Mouse (Mus musculus) liver, embryonic 12.5 days (tissue): ENCODE measurements around the gene Map3k1. TPM values are rescaled to one million over a fixed set of nuclear protein-coding genes. Genes with fewer than 3 reads are reported as not detected.
A peak's percentile ranks its signal among the peaks of the same experiment; 100 is the strongest.

Source experiments
- ATAC-seq: fragments of 200-750 bp; cut with Nextera tagmentation; 2 replicates; pipeline ENCODE4 v1.8.0; 2017; ENCODE audit warnings: moderate number of reproducible peaks, mild to moderate bottlenecking, moderate library complexity
- H3K27ac ChIP-seq: fragments of 300-500 bp; sonication (generic); 2 replicates; pipeline ENCODE4 v1.5.1; 2016; ENCODE audit warnings: mild to moderate bottlenecking
- H3K27me3 ChIP-seq: fragments of 300-500 bp; sonication (generic); replicated peaks from 2 replicates; pipeline ENCODE4 v1.6.1; 2016; ENCODE audit warnings: mild to moderate bottlenecking, moderate library complexity
- H3K36me3 ChIP-seq: fragments of 300-500 bp; sonication (generic); 2 replicates; pipeline ENCODE4 v1.6.1; 2016; ENCODE audit warnings: mild to moderate bottlenecking, moderate library complexity
- H3K4me1 ChIP-seq: fragments of 300-500 bp; sonication (generic); 2 replicates; pipeline ENCODE4 v1.6.1; 2016
- H3K4me2 ChIP-seq: fragments of 300-500 bp; sonication (generic); 2 replicates; pipeline ENCODE4 v1.6.1; 2016; ENCODE audit warnings: mild to moderate bottlenecking, moderate library complexity
- H3K4me3 ChIP-seq: fragments of 300-500 bp; sonication (generic); 2 replicates; pipeline ENCODE4 v1.5.1; 2016; ENCODE audit warnings: mild to moderate bottlenecking, moderate library complexity
- H3K9ac ChIP-seq: fragments of 300-500 bp; sonication (generic); 2 replicates; pipeline ENCODE4 v1.6.1; 2016; ENCODE audit warnings: mild to moderate bottlenecking, moderate library complexity
- H3K9me3 ChIP-seq: fragments of 300-500 bp; sonication (generic); replicated peaks from 2 replicates; pipeline ENCODE4 v1.6.1; 2016; ENCODE audit warnings: mild to moderate bottlenecking, moderate library complexity
- WGBS: fragments of 180-500 bp; shearing (Covaris S2); methylation state at CpG from one replicate; pipeline ENCODE4 v1.1.7; 2016; ENCODE audit not compliant: insufficient replicate concordance; 5-methylcytosine and 5-hydroxymethylcytosine counted together
- polyA plus RNA-seq: library from polyadenylated mRNA; unstranded; fragments of >200 nt; fragmentation: Nextera tagmentation; extraction: Ambion mirVana; gene quantifications from 2 replicates; pipeline ENCODE4 v1.2.1, GENCODE M21; 2016

Map3k1 gene
- 16.8 and 17.0 TPM in 2 replicates for polyA plus RNA-seq

DNA sequence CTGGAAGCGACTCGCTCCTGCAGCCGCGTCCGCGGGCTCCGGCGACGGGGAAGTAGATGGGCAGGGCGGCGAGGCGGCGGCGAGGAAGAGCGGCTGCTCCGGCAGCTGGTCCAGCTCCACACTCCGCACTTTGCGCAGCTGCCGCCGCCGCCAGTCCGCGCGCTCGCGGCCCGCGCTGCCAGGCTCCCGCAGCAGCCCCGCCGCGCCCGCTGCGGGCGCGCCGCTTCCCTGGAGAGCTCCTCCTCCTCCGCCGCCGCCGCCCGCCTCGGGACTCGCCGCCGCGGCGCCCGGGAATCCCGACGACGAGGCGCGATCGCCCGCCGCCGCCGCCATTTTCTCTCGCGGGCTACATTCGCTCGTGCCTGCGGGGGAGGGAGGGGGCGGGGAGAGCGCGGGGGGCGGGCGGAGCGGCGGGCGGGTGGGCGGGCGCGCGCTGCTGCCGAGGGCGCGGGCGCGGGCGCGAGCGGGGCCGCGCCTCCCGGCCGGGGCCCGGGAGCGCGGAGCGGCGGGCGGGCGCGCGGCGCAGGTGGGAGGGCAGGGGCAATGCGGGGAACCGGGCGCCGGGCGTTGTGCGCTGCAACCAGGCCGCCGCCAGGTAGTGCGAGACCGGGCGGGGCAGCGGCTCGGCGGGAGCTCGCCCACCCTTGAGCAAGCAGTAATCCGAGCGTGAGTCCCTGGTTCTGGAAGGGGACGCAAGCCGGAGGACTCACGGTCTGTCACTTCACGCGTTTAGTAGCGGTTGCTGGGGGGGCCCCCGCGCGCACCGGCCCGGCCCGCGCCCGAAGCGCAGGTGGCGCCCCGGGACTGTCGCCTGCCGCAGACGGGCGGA, at the start of gene Map3k1:
Map3k1 (minus strand) TSS at position 357 of the 829 bp plus-strand sequence.
- peak; percentile 74 for ATAC-seq
- H3K9ac ChIP-seq, result peak within 1 kb of the TSS; percentile 99

DNA sequence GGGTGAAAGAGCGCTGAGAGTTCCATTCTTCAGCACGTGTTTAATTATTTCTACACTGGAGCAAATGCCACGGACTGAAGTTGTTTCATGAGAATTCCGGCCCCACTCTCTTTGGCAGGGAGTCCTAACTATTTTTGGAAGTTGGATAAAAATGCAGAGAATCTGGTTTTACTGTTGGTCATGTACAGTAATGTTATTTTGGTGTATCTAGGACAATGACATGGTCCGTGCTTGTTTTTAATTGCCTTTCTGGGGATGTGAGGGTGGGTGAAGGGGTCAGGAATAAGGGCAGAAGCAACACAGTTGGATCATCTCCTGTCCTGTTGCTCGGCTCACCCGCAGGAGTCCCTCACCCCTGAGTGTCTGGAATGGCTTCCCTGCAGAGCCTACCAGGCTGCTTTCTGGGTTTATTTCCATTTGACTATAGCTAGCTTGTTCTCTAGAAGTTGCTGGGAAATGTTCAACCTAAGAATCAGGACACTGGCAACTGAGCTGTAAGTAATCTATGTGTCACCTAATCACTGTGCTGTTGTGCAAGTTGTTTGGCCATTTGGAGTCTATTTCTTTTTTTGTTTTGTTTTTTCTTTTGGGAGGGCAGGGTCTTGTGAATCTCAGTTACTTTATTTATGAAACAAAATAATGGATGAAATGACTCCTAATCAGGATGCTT, 48.1 kb upstream of the Map3k1 start:
- Histone ChIP-seq H3K4me3 (no peak overlapping the region), H3K4me2 (no peak overlapping the region), H3K36me3 (no peaks in the 10 kb centered on the region), H3K27me3 (0 out of 2 replicates have a peak, but pooled peaks cover 6% of the 10 kb centered on the region), H3K9me3 (0 out of 2 replicates have a peak, but pooled peaks cover 3% of the 10 kb centered on the region), H3K4me1 (peaks cover 5% of the 10 kb centered on the region; the same call in 1 of the 2 replicates), H3K9ac (no peak overlapping the region), H3K27ac (no peak overlapping the region)
- ATAC-seq, result no peak
- 75% methylated on average over 7 of the region's 7 CpGs for WGBS

More for the DNA sequence above, at the start of gene Map3k1:
- Histone ChIP-seq H3K9me3 (no peaks in the 10 kb centered on the region), H3K4me2 (peak within 1 kb of the TSS; percentile 99), H3K27ac (peak within 1 kb of the TSS; percentile 95), H3K4me1 (peaks cover 40% of the 10 kb centered on the region), H3K4me3 (peak within 1 kb of the TSS; percentile 99), H3K27me3 (peaks cover 20% of the 10 kb centered on the region), H3K36me3 (no peaks in the 10 kb centered on the region)
- under 1% methylated on average over 106 of the region's 136 CpGs for WGBS

DNA sequence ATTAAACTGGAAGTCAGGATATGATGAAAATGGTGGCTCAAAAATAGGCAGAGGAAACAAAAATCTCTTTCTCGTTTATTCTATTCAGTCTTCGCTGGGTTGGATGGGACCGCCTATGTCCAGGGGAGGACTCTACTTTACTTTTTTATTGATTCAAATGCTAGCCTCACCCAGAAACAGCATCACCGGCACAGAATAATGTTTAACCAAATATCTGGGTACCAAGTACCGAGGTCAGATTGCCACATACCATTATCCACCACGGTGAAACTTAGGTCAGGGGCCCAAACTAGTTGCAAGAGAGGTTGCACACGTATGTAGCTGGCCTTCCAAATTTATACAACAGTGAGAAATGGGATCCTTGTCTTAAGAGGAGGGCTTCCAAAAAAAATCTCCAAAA, 47.4 kb upstream of the Map3k1 start:
- H3K4me1 ChIP-seq, result peaks cover 5% of the 10 kb centered on the region; the same call in 1 of the 2 replicates
- no peak overlapping the region for H3K4me2 ChIP-seq
- peak; percentile 32; the same call in 1 of the 2 replicates for ATAC-seq
- no peak overlapping the region for H3K27ac ChIP-seq
- 0 out of 2 replicates have a peak, but pooled peaks cover 6% of the 10 kb centered on the region for H3K27me3 ChIP-seq
- H3K36me3 ChIP-seq, result no peaks in the 10 kb centered on the region
- H3K9me3 ChIP-seq, result 0 out of 2 replicates have a peak, but pooled peaks cover 3% of the 10 kb centered on the region
- WGBS, result 74% methylated on average over 7 of the region's 7 CpGs
- H3K4me3 ChIP-seq, result no peak overlapping the region
- no peak overlapping the region for H3K9ac ChIP-seq

DNA sequence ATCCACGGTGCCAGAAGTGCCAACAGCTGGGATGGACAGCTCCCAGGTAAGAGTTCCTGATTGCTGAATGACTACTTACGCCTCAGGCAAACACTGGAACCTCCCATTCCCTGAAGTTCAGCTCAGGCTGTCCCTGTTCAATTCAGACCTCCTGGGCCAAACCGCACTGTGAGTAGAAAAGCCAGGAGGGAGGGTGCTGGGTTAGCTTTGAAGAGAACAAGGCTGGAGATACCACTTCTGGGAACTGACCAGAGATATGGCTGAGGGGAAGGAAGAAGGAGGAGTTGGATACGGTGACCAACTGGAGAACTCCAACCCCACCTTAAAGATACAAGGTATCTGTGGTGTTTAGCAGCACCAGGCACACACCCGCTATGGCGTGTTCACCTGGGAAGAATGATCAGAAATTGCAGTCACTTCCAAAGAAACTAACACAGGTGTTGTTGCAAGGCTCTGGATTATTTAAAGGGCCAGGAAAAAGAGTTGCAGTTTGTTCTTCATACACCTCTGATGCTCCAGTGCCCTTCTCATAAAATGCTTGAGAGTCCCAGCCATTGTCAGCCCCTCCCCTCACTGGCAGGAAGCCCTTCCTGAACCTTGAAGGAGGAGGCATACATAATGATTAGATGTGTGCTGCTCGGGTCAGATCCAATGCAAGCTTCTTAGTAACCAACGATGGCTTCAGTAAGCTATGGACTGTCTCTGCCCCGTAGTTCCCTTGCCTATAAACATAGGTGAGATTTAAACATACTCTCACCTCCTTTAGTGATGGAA, 43.8 kb upstream of the Map3k1 start:
- Histone ChIP-seq H3K4me2 (no peak overlapping the region), H3K9me3 (no peaks in the 10 kb centered on the region), H3K36me3 (no peaks in the 10 kb centered on the region), H3K27ac (no peak overlapping the region), H3K9ac (no peak overlapping the region), H3K4me1 (peaks cover 6% of the 10 kb centered on the region; the same call in 1 of the 2 replicates), H3K27me3 (0 out of 2 replicates have a peak, but pooled peaks cover 6% of the 10 kb centered on the region), H3K4me3 (no peak overlapping the region)
- ATAC-seq, result no peak
- 59% methylated on average over 9 of the region's 9 CpGs for WGBS

DNA sequence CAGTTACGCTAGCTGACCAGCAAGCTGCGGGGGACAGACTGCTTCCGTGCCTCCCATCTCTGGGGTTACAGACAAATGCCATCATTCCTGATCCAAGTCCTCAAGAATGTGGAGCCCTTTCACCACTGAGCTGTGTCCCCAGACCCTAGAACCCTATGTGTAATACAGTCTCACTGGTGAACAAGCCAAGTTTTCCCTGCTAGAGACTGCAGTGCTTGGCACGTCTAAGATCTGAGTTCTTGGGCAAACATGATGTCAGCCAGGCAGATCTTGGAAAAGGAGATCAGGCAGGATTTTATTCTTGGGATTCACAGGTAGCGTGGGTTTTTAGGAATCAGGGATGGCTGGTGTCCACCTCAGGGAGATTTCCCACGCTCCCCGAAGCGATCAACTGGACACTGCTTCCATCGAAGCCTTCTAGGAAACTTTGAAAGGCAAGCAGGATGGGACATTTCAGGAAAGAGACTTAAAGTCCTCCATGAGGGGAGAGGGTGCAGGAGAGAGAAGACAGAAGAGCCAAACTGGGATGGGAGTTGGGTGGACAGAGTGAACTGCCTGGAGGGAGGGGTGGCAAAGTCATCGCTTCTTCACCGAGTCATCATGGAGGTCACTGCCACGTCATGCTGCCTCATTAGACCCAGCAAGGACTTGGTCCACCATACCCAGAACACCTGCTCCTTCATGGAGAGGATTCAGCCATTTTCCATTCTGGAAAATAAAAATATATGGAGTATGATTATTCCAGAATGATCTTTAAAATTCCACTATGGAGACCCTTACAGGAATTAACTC, 41.4 kb upstream of the Map3k1 start:
- H3K27me3 ChIP-seq, result 0 out of 2 replicates have a peak, but pooled peaks cover 6% of the 10 kb centered on the region
- 0 out of 2 replicates have a peak, but pooled peaks have one; percentile 52 for ATAC-seq
- no peaks in the 10 kb centered on the region for H3K9me3 ChIP-seq
- no peaks in the 10 kb centered on the region for H3K36me3 ChIP-seq
- H3K4me1 ChIP-seq, result peaks cover 12% of the 10 kb centered on the region; the same call in 1 of the 2 replicates
- no peak overlapping the region for H3K27ac ChIP-seq
- no peak overlapping the region for H3K4me2 ChIP-seq
- WGBS, result 83% methylated on average over 12 of the region's 12 CpGs
- H3K4me3 ChIP-seq, result no peak overlapping the region
- no peak overlapping the region for H3K9ac ChIP-seq

DNA sequence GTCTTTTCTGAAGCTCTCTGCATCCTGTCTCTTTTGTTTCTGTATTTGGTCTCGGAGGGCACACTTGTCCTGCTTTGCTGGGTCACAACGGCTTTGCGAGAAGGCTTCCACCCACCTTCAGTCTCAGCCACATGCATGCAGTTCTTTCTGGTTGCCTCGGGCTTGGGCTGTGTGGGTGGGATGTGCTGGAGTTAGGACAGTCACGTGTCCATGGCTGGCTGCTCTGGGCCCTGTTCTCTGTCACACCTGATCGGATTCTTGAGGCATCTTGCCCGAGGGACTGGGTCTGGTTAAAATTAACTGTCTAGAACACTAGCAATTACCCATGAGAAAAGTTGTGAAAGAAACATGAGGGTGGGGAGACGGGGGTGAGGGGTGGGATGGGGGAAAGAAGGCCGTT, 36.7 kb upstream of the Map3k1 start:
- ATAC-seq, result no peak
- Histone ChIP-seq H3K9ac (no peak overlapping the region), H3K9me3 (no peaks in the 10 kb centered on the region), H3K36me3 (no peaks in the 10 kb centered on the region), H3K4me2 (no peak overlapping the region), H3K27me3 (no peaks in the 10 kb centered on the region), H3K4me3 (no peak overlapping the region), H3K27ac (no peak overlapping the region), H3K4me1 (peaks cover 13% of the 10 kb centered on the region; the same call in 1 of the 2 replicates)
- WGBS, result 55% methylated on average over 9 of the region's 9 CpGs

DNA sequence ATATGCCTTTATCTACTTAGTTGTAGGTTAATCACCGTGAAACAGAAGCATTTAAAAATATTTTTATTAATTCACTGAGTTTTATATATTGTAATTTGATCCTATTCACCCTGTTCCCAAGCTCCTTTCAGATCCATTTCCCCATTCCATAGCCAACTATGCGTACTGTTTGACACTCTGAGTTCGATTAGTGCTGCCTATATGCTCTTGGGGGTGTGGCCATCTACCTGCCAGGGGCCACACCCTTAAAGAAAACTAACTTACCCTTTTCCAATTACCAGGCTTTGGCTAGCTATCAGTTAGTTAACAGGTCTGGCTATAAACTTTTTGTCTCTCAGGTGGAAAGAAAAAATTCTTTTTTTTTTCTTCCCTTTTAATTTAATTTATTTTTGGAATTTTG, 35.5 kb upstream of the Map3k1 start:
- no peak for ATAC-seq
- H3K27ac ChIP-seq, result no peak overlapping the region
- 88% methylated on average over 3 of the region's 3 CpGs for WGBS
- H3K27me3 ChIP-seq, result no peaks in the 10 kb centered on the region
- peaks cover 13% of the 10 kb centered on the region; the same call in 1 of the 2 replicates for H3K4me1 ChIP-seq
- H3K36me3 ChIP-seq, result no peaks in the 10 kb centered on the region
- no peak overlapping the region for H3K4me3 ChIP-seq
- no peaks in the 10 kb centered on the region for H3K9me3 ChIP-seq
- no peak overlapping the region for H3K9ac ChIP-seq
- H3K4me2 ChIP-seq, result no peak overlapping the region

DNA sequence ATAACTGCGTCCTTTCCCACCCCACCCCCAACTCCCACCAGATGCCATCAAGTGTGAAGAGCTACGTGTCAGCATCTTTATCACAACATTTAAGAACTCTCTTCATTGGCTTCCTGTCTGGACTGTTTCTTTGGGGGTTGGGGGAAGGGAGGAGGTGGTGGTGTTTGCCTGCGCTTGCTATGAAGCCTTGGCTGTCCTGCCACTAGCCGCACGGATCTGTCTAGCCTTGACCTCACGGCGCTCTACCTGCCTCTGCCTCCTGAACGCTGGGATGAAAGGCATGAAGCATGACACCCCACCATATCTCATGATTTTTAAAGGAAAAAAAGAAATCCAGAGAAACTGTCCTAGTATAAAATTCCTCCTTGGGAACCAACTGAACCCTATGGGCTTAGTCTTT, 27.0 kb upstream of the Map3k1 start:
- H3K9ac ChIP-seq, result no peak overlapping the region
- H3K4me3 ChIP-seq, result no peak overlapping the region
- no peaks in the 10 kb centered on the region for H3K36me3 ChIP-seq
- ATAC-seq, result no peak
- H3K4me1 ChIP-seq, result 0 out of 2 replicates have a peak, but pooled peaks cover 4% of the 10 kb centered on the region
- WGBS, result 46% methylated on average over 8 of the region's 8 CpGs
- peaks cover 6% of the 10 kb centered on the region for H3K27me3 ChIP-seq
- no peaks in the 10 kb centered on the region for H3K9me3 ChIP-seq
- no peak overlapping the region for H3K27ac ChIP-seq
- H3K4me2 ChIP-seq, result no peak overlapping the region

DNA sequence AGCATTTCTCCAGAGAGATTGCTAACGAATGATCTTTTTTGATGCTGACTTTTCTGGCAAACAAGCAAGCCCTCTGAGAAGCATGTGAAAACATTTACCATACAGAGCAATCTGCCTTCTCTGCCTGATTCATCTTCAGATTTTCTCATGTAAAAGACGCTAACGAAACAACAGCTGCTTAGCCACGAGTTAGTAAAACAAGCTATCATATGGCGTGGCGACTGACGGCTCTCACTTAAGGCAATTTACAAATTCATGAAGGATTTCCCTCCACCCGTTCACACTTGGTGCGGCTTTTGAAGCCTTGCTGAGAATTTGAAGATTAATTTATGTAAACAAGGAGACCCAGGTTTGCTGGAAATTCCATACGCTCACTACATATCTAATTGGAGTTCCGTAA, 25.8 kb upstream of the Map3k1 start:
- no peaks in the 10 kb centered on the region for H3K9me3 ChIP-seq
- peaks cover 12% of the 10 kb centered on the region for H3K27me3 ChIP-seq
- WGBS, result 75% methylated on average over 11 of the region's 11 CpGs
- 0 out of 2 replicates have a peak, but pooled peaks cover 4% of the 10 kb centered on the region for H3K4me1 ChIP-seq
- no peak for ATAC-seq
- H3K4me2 ChIP-seq, result no peak overlapping the region
- H3K9ac ChIP-seq, result no peak overlapping the region
- no peak overlapping the region for H3K4me3 ChIP-seq
- H3K27ac ChIP-seq, result no peak overlapping the region
- H3K36me3 ChIP-seq, result no peaks in the 10 kb centered on the region

DNA sequence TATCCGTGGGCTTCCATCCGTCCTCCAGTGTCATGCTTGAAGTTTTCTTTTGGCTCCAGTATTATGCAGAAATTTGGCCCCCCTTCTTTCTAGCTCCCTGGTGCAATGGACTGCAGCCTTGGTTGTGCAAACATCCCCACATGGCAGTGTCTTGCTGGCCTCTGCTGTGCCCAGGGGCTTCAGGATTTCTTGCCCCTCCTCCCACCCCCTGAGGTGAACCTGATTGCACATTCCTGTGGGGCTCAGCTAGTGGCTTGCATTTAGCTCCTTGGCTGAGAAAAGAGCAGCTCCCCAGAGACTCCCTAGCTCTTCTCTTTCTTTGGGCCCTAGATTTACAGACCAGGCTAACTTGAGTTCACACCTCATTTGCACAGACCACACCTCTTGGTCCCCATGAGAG, 20.7 kb upstream of the Map3k1 start:
- 54% methylated on average over 2 of the region's 2 CpGs for WGBS
- no peaks in the 10 kb centered on the region for H3K36me3 ChIP-seq

DNA sequence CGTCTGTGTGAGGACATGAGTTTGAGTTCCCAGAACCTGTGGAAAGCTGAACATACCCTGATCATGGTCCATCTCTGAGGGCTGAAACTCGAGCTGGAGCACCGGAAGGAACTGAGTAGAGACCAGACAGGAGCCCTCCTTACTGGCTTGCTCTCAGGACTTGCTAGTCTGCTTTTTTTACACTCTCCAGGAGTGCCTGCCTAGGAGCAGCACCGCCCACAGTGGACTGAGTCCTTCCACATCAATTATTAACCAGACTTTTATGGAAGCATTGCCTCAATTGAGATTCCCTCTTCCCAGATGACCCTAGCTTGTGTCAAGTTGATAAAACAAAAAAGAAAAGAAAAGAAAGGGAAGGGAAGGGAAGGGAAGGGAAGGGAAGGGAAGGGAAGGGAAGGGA, 18.7 kb upstream of the Map3k1 start:
- Histone ChIP-seq H3K4me3 (no peak overlapping the region), H3K27me3 (peaks cover 15% of the 10 kb centered on the region; the same call in 1 of the 2 replicates), H3K36me3 (no peaks in the 10 kb centered on the region), H3K9ac (no peak overlapping the region), H3K4me2 (no peak overlapping the region), H3K9me3 (no peaks in the 10 kb centered on the region), H3K4me1 (peaks cover 6% of the 10 kb centered on the region; the same call in 1 of the 2 replicates), H3K27ac (no peak overlapping the region)
- WGBS, result 56% methylated on average over 4 of the region's 4 CpGs
- no peak for ATAC-seq

More for the DNA sequence above, 20.7 kb upstream of the Map3k1 start:
- Histone ChIP-seq H3K4me2 (no peak overlapping the region), H3K9me3 (no peaks in the 10 kb centered on the region), H3K4me3 (no peak overlapping the region), H3K4me1 (0 out of 2 replicates have a peak, but pooled peaks cover 4% of the 10 kb centered on the region), H3K27me3 (peaks cover 15% of the 10 kb centered on the region; the same call in 1 of the 2 replicates), H3K9ac (no peak overlapping the region), H3K27ac (no peak overlapping the region)
- no peak for ATAC-seq
